Mouse (Mus musculus) right cerebral cortex, postnatal 14 days (tissue): ENCODE measurements around the gene Scamp5.

Source experiments
- DNase-seq: peaks from one replicate; pipeline ENCODE4 v3.0.0; 2022

The Scamp5 gene

GRCm38 (mm10) chr9:57467896-57468549, at the start of gene Scamp5:
Gene Scamp5, minus strand, starts transcription at chr9:57468060.
- peak; percentile 94 for DNase-seq

- peak; percentile 74 for DNase-seq
Measured at GRCm38 (mm10) chr9:57517113-57517512, 49.3 kb upstream of the Scamp5 start.

GRCm38 (mm10) chr9:57510577-57510976, 42.7 kb upstream of the Scamp5 start:
- DNase-seq: no peak

- DNase-seq: peak; percentile 62
Measured at GRCm38 (mm10) chr9:57505700-57506099, 37.8 kb upstream of the Scamp5 start.

- no peak for DNase-seq
Measured at GRCm38 (mm10) chr9:57504891-57505290, 37.0 kb upstream of the Scamp5 start.

GRCm38 (mm10) chr9:57504381-57504700, 36.5 kb upstream of the Scamp5 start:
- peak; percentile 73 for DNase-seq

GRCm38 (mm10) chr9:57503622-57504380, 35.9 kb upstream of the Scamp5 start, which contains the start of gene Rpp25:
Gene Rpp25, plus strand, starts transcription at chr9:57504026.
- peak; percentile 55 for DNase-seq

- DNase-seq: peak; percentile 18
Measured at GRCm38 (mm10) chr9:57502911-57503621, 35.2 kb upstream of the Scamp5 start.

- DNase-seq: peak; percentile 48
Measured at GRCm38 (mm10) chr9:57501861-57502260, 34.0 kb upstream of the Scamp5 start.

GRCm38 (mm10) chr9:57501452-57501851, 33.6 kb upstream of the Scamp5 start:
- peak; percentile 67 for DNase-seq

GRCm38 (mm10) chr9:57498536-57498935, 30.7 kb upstream of the Scamp5 start:
- no peak for DNase-seq

GRCm38 (mm10) chr9:57497236-57497635, 29.4 kb upstream of the Scamp5 start:
- DNase-seq: no peak

GRCm38 (mm10) chr9:57494970-57495369, 27.1 kb upstream of the Scamp5 start:
- no peak for DNase-seq

GRCm38 (mm10) chr9:57493532-57493931, 25.7 kb upstream of the Scamp5 start:
- DNase-seq: no peak

- DNase-seq: no peak
Measured at GRCm38 (mm10) chr9:57487807-57488206, 19.9 kb upstream of the Scamp5 start.

- peak; percentile 89 for DNase-seq
Measured at GRCm38 (mm10) chr9:57485774-57486173, 17.9 kb upstream of the Scamp5 start.

GRCm38 (mm10) chr9:57468914-57469313, 1.1 kb upstream of the Scamp5 start:
- DNase-seq: peak; percentile 29

- DNase-seq: peak; percentile 48
Measured at GRCm38 (mm10) chr9:57467271-57467771, 539 bp downstream of the Scamp5 start.

- no peak for DNase-seq
Measured at GRCm38 (mm10) chr9:57466101-57466500, 1.8 kb downstream of the Scamp5 start.

- DNase-seq: no peak
Measured at GRCm38 (mm10) chr9:57462866-57463265, 5.0 kb downstream of the Scamp5 start.

GRCm38 (mm10) chr9:57459707-57460106, 8.2 kb downstream of the Scamp5 start:
- DNase-seq: no peak

GRCm38 (mm10) chr9:57453516-57453915, 14.3 kb downstream of the Scamp5 start:
- no peak for DNase-seq

- no peak for DNase-seq
Measured at GRCm38 (mm10) chr9:57452624-57453462, 15.0 kb downstream of the Scamp5 start.
